Mouse (Mus musculus) midbrain, embryonic 16.5 days (tissue): ENCODE results near the gene Elobl. TPM values are rescaled to one million over a fixed set of nuclear protein-coding genes. Genes with fewer than 3 reads are reported as not detected.

Source experiments
- ATAC-seq: fragments of 200-750 bp; cut with Nextera tagmentation; 2 replicates; pipeline ENCODE4 v1.8.0; 2017; ENCODE audit warnings: moderate TSS enrichment
- H3K27ac ChIP-seq: fragments of 300-500 bp; sonication (generic); 2 replicates; pipeline ENCODE4 v1.5.1; 2014; ENCODE audit warnings: mild to moderate bottlenecking, low read length, mixed read lengths
- H3K27me3 ChIP-seq: fragments of 300-500 bp; sonication (generic); 2 replicates; pipeline ENCODE4 v1.6.1; 2014; ENCODE audit warnings: low read depth, low read length, mixed read lengths; ENCODE audit not compliant: control insufficient read depth, insufficient read depth
- H3K36me3 ChIP-seq: fragments of 300-500 bp; sonication (generic); 2 replicates; pipeline ENCODE4 v1.6.1; 2014; ENCODE audit warnings: mild to moderate bottlenecking, low read length, moderate library complexity, mixed read lengths; ENCODE audit not compliant: control insufficient read depth, insufficient read depth
- H3K4me1 ChIP-seq: fragments of 300-500 bp; sonication (generic); 2 replicates; pipeline ENCODE4 v1.6.1; 2014; ENCODE audit warnings: mild to moderate bottlenecking, low read length, mixed read lengths; ENCODE audit not compliant: control insufficient read depth, insufficient read depth
- H3K4me2 ChIP-seq: fragments of 300-500 bp; sonication (generic); 2 replicates; pipeline ENCODE4 v1.6.1; 2014; ENCODE audit warnings: mild to moderate bottlenecking, low read length, mixed read lengths
- H3K4me3 ChIP-seq: fragments of 300-500 bp; sonication (generic); 2 replicates; pipeline ENCODE4 v1.5.1; 2014; ENCODE audit warnings: low read depth, mild to moderate bottlenecking, low read length, moderate library complexity, mixed read lengths
- H3K9ac ChIP-seq: fragments of 300-500 bp; sonication (generic); 2 replicates; pipeline ENCODE4 v1.6.1; 2014; ENCODE audit warnings: low read depth, low read length, mixed read lengths
- H3K9me3 ChIP-seq: fragments of 300-500 bp; sonication (generic); replicated peaks from 2 replicates; pipeline ENCODE4 v1.6.1; 2014; ENCODE audit warnings: mild to moderate bottlenecking, low read length, mixed read lengths; ENCODE audit not compliant: control insufficient read depth, poor library complexity, severe bottlenecking
- WGBS: fragments of 180-500 bp; shearing (Covaris S2); extraction: QIAGEN DNeasy Blood & Tissue Kit; methylation state at CpG from one replicate; pipeline ENCODE4 v1.1.7; 2014; 5-methylcytosine and 5-hydroxymethylcytosine counted together
- polyA plus RNA-seq: library from polyadenylated mRNA; unstranded; fragments of >200 nt; fragmentation: Nextera tagmentation; extraction: Ambion mirVana; gene quantifications from 2 replicates; pipeline ENCODE4 v1.2.1, GENCODE M21; 2015

The Elobl gene
- not detected in 2 replicates for polyA plus RNA-seq

GRCm38 (mm10) chr11:88966881-88967361 is at the start of gene Elobl:
Gene Elobl, minus strand, starts transcription at chr11:88966931.
- Histone ChIP-seq H3K4me3 (no peak within 1 kb of the TSS), H3K9me3 (no peaks in the 10 kb centered on the region), H3K9ac (no peak within 1 kb of the TSS), H3K36me3 (no peaks in the 10 kb centered on the region), H3K27me3 (peaks cover 3% of the 10 kb centered on the region; the same call in 1 of the 2 replicates), H3K4me2 (no peak within 1 kb of the TSS), H3K4me1 (no peaks in the 10 kb centered on the region), H3K27ac (no peak within 1 kb of the TSS)
- WGBS = 90% methylated on average over 2 of the region's 3 CpGs
- ATAC-seq = no peak

GRCm38 (mm10) chr11:89012241-89012640 is 45.5 kb upstream of the Elobl start:
- no peak overlapping the region for H3K9ac ChIP-seq
- no peak for ATAC-seq

GRCm38 (mm10) chr11:89009496-89009895 is 42.8 kb upstream of the Elobl start:
- Histone ChIP-seq H3K27ac (no peak overlapping the region), H3K9ac (no peak overlapping the region), H3K27me3 (no peaks in the 10 kb centered on the region), H3K4me1 (no peaks in the 10 kb centered on the region), H3K36me3 (no peaks in the 10 kb centered on the region), H3K4me2 (no peak overlapping the region), H3K4me3 (no peak overlapping the region), H3K9me3 (no peaks in the 10 kb centered on the region)
- 80% methylated on average over 7 of the region's 7 CpGs for WGBS
- ATAC-seq = no peak

More at GRCm38 (mm10) chr11:89012241-89012640, 45.5 kb upstream of the Elobl start:
- Histone ChIP-seq H3K36me3 (no peaks in the 10 kb centered on the region), H3K27ac (no peak overlapping the region), H3K9me3 (no peaks in the 10 kb centered on the region), H3K4me2 (no peak overlapping the region), H3K27me3 (no peaks in the 10 kb centered on the region), H3K4me1 (no peaks in the 10 kb centered on the region), H3K4me3 (no peak overlapping the region)
- 94% methylated on average over 5 of the region's 5 CpGs for WGBS

GRCm38 (mm10) chr11:89009066-89009465 is 42.3 kb upstream of the Elobl start:
- H3K27me3 ChIP-seq = no peaks in the 10 kb centered on the region
- no peak overlapping the region for H3K27ac ChIP-seq
- WGBS = 89% methylated on average over 9 of the region's 9 CpGs
- ATAC-seq = no peak
- H3K4me3 ChIP-seq = no peak overlapping the region
- H3K4me1 ChIP-seq = no peaks in the 10 kb centered on the region
- H3K9me3 ChIP-seq = no peaks in the 10 kb centered on the region
- H3K36me3 ChIP-seq = no peaks in the 10 kb centered on the region
- no peak overlapping the region for H3K9ac ChIP-seq
- no peak overlapping the region for H3K4me2 ChIP-seq

GRCm38 (mm10) chr11:89007582-89007981 is 40.9 kb upstream of the Elobl start:
- WGBS = 92% methylated on average over 3 of the region's 3 CpGs
- no peak overlapping the region for H3K4me3 ChIP-seq
- ATAC-seq = no peak
- no peaks in the 10 kb centered on the region for H3K27me3 ChIP-seq
- H3K27ac ChIP-seq = no peak overlapping the region
- H3K9me3 ChIP-seq = no peaks in the 10 kb centered on the region
- H3K36me3 ChIP-seq = no peaks in the 10 kb centered on the region
- H3K4me1 ChIP-seq = no peaks in the 10 kb centered on the region
- no peak overlapping the region for H3K4me2 ChIP-seq
- H3K9ac ChIP-seq = no peak overlapping the region

- no peak for ATAC-seq
- H3K4me1 ChIP-seq = no peaks in the 10 kb centered on the region
- H3K27ac ChIP-seq = no peak overlapping the region
- no peaks in the 10 kb centered on the region for H3K36me3 ChIP-seq
- H3K27me3 ChIP-seq = no peaks in the 10 kb centered on the region
- H3K4me2 ChIP-seq = no peak overlapping the region
- no peaks in the 10 kb centered on the region for H3K9me3 ChIP-seq
- no peak overlapping the region for H3K4me3 ChIP-seq
- no peak overlapping the region for H3K9ac ChIP-seq
Measured at GRCm38 (mm10) chr11:89006404-89006803, 39.7 kb upstream of the Elobl start.

- Histone ChIP-seq H3K4me1 (no peaks in the 10 kb centered on the region), H3K9me3 (no peaks in the 10 kb centered on the region), H3K4me2 (no peak overlapping the region), H3K9ac (no peak overlapping the region), H3K4me3 (no peak overlapping the region), H3K27ac (no peak overlapping the region), H3K27me3 (no peaks in the 10 kb centered on the region), H3K36me3 (no peaks in the 10 kb centered on the region)
- no peak for ATAC-seq
- WGBS = 88% methylated on average over 5 of the region's 5 CpGs
Measured at GRCm38 (mm10) chr11:89005473-89005872, 38.7 kb upstream of the Elobl start.

GRCm38 (mm10) chr11:89003726-89004125 is 37.0 kb upstream of the Elobl start:
- no peak overlapping the region for H3K27ac ChIP-seq
- no peaks in the 10 kb centered on the region for H3K9me3 ChIP-seq
- H3K4me2 ChIP-seq = no peak overlapping the region
- no peak overlapping the region for H3K4me3 ChIP-seq
- WGBS = 84% methylated on average over 4 of the region's 4 CpGs
- no peak overlapping the region for H3K9ac ChIP-seq
- H3K4me1 ChIP-seq = no peaks in the 10 kb centered on the region
- ATAC-seq = no peak
- H3K27me3 ChIP-seq = peaks cover 17% of the 10 kb centered on the region
- H3K36me3 ChIP-seq = no peaks in the 10 kb centered on the region

GRCm38 (mm10) chr11:89003078-89003477 is 36.3 kb upstream of the Elobl start:
- Histone ChIP-seq H3K9ac (no peak overlapping the region), H3K4me3 (no peak overlapping the region), H3K36me3 (no peaks in the 10 kb centered on the region), H3K9me3 (no peaks in the 10 kb centered on the region), H3K27ac (no peak overlapping the region), H3K27me3 (peaks cover 22% of the 10 kb centered on the region), H3K4me1 (no peaks in the 10 kb centered on the region), H3K4me2 (no peak overlapping the region)
- WGBS = 75% methylated on average over 6 of the region's 6 CpGs
- ATAC-seq = no peak
